Mouse (Mus musculus): ENCODE data around the gene Kit.
A peak's percentile ranks its signal among the peaks of the same experiment; 100 is the strongest.

Kit gene

GRCm38 (mm10) chr5:75574852-75575566, at the start of gene Kit:
Gene Kit (plus strand): TSS chr5:75574916.
- peak; percentile 94 for DNase-seq (ENCODE audit: low spot score)

- DNase-seq (ENCODE audit: low spot score), result no peak
Measured at GRCm38 (mm10) chr5:75536156-75536555, 38.6 kb upstream of the Kit start.

- no peak for DNase-seq (ENCODE audit: low spot score)
Measured at GRCm38 (mm10) chr5:75537717-75538116, 37.0 kb upstream of the Kit start.

GRCm38 (mm10) chr5:75538458-75538857, 36.3 kb upstream of the Kit start:
- no peak for DNase-seq (ENCODE audit: low spot score)

GRCm38 (mm10) chr5:75539098-75539497, 35.6 kb upstream of the Kit start:
- DNase-seq (ENCODE audit: low spot score), result no peak

GRCm38 (mm10) chr5:75543757-75544156, 31.0 kb upstream of the Kit start:
- no peak for DNase-seq (ENCODE audit: low spot score)

GRCm38 (mm10) chr5:75544472-75545264, 30.0 kb upstream of the Kit start:
- no peak for DNase-seq (ENCODE audit: low spot score)

- no peak for DNase-seq (ENCODE audit: low spot score)
Measured at GRCm38 (mm10) chr5:75545265-75545643, 29.5 kb upstream of the Kit start.

GRCm38 (mm10) chr5:75553021-75553420, 21.7 kb upstream of the Kit start:
- no peak for DNase-seq (ENCODE audit: low spot score)

GRCm38 (mm10) chr5:75557636-75558035, 17.1 kb upstream of the Kit start:
- no peak for DNase-seq (ENCODE audit: low spot score)

GRCm38 (mm10) chr5:75559291-75559690, 15.4 kb upstream of the Kit start:
- DNase-seq (ENCODE audit: low spot score), result no peak

- DNase-seq (ENCODE audit: low spot score), result no peak
Measured at GRCm38 (mm10) chr5:75561231-75561630, 13.5 kb upstream of the Kit start.

GRCm38 (mm10) chr5:75574151-75574851, 415 bp upstream of the Kit start:
- DNase-seq (ENCODE audit: low spot score), result no peak

GRCm38 (mm10) chr5:75575567-75576515, 1.1 kb downstream of the Kit start:
- peak; percentile 89 for DNase-seq (ENCODE audit: low spot score)

- no peak for DNase-seq (ENCODE audit: low spot score)
Measured at GRCm38 (mm10) chr5:75576741-75577140, 2.0 kb downstream of the Kit start.

- DNase-seq (ENCODE audit: low spot score), result no peak
Measured at GRCm38 (mm10) chr5:75578141-75578540, 3.4 kb downstream of the Kit start.

- no peak for DNase-seq (ENCODE audit: low spot score)
Measured at GRCm38 (mm10) chr5:75579244-75579643, 4.5 kb downstream of the Kit start.

- no peak for DNase-seq (ENCODE audit: low spot score)
Measured at GRCm38 (mm10) chr5:75579646-75580268, 5.0 kb downstream of the Kit start.

GRCm38 (mm10) chr5:75581926-75582325, 7.2 kb downstream of the Kit start:
- DNase-seq (ENCODE audit: low spot score), result no peak

GRCm38 (mm10) chr5:75587781-75588180, 13.1 kb downstream of the Kit start:
- DNase-seq (ENCODE audit: low spot score), result no peak

Data from embryo, embryonic 10 days (tissue).